Mouse (Mus musculus) stomach, embryonic 15.5 days (tissue): ENCODE measurements at regions not wholly inside any gene's neighbourhood (a gene's known extent, or its start where the extent isn't known, plus 50 kb on each side); places are given as distances from the start of the nearest gene placed in this dataset.

Experiments used
- ATAC-seq: fragments of 200-750 bp; cut with Nextera tagmentation; 2 replicates; pipeline ENCODE4 v1.8.0; 2017; ENCODE audit warnings: low read depth, moderate number of reproducible peaks, moderate TSS enrichment; ENCODE audit not compliant: insufficient read depth, low FRiP score
- H3K27ac ChIP-seq: fragments of 300-500 bp; sonication (generic); 2 replicates; pipeline ENCODE4 v1.5.1; 2015; ENCODE audit warnings: mild to moderate bottlenecking, inconsistent platforms
- H3K27me3 ChIP-seq: fragments of 300-500 bp; sonication (generic); replicated peaks from 2 replicates; pipeline ENCODE4 v1.6.1; 2015; ENCODE audit warnings: inconsistent platforms
- H3K36me3 ChIP-seq: fragments of 300-500 bp; sonication (generic); 2 replicates; pipeline ENCODE4 v1.6.1; 2015; ENCODE audit warnings: inconsistent platforms
- H3K4me1 ChIP-seq: fragments of 300-500 bp; sonication (generic); 2 replicates; pipeline ENCODE4 v1.6.1; 2015; ENCODE audit warnings: inconsistent platforms
- H3K4me2 ChIP-seq: fragments of 300-500 bp; sonication (generic); 2 replicates; pipeline ENCODE4 v1.6.1; 2015; ENCODE audit warnings: mild to moderate bottlenecking, inconsistent platforms
- H3K4me3 ChIP-seq: fragments of 300-500 bp; sonication (generic); replicated peaks from 2 replicates; pipeline ENCODE4 v1.5.1; 2015; ENCODE audit warnings: inconsistent platforms
- H3K9ac ChIP-seq: fragments of 300-500 bp; sonication (generic); 2 replicates; pipeline ENCODE4 v1.6.1; 2015; ENCODE audit warnings: inconsistent platforms
- H3K9me3 ChIP-seq: fragments of 300-500 bp; sonication (generic); 2 replicates; pipeline ENCODE4 v1.6.1; 2016; ENCODE audit warnings: inconsistent platforms
- WGBS: fragments of 180-500 bp; shearing (Covaris S2); methylation state at CpG from one replicate; pipeline ENCODE4 v1.1.7; 2015; 5-methylcytosine and 5-hydroxymethylcytosine counted together

GRCm38 (mm10) chr2:173425754-173426153 is 96.6 kb upstream of the 1700021F07Rik start:
- H3K4me1 ChIP-seq: 0 out of 2 replicates have a peak, but pooled peaks cover 3% of the 10 kb centered on the region
- H3K27me3 ChIP-seq: no peaks in the 10 kb centered on the region
- H3K9me3 ChIP-seq: no peaks in the 10 kb centered on the region
- no peak overlapping the region for H3K4me2 ChIP-seq
- 77% methylated on average over 9 of the region's 9 CpGs for WGBS
- H3K36me3 ChIP-seq: no peaks in the 10 kb centered on the region
- H3K9ac ChIP-seq: no peak overlapping the region
- no peak overlapping the region for H3K27ac ChIP-seq
- ATAC-seq: no peak
- H3K4me3 ChIP-seq: no peak overlapping the region

DNA sequence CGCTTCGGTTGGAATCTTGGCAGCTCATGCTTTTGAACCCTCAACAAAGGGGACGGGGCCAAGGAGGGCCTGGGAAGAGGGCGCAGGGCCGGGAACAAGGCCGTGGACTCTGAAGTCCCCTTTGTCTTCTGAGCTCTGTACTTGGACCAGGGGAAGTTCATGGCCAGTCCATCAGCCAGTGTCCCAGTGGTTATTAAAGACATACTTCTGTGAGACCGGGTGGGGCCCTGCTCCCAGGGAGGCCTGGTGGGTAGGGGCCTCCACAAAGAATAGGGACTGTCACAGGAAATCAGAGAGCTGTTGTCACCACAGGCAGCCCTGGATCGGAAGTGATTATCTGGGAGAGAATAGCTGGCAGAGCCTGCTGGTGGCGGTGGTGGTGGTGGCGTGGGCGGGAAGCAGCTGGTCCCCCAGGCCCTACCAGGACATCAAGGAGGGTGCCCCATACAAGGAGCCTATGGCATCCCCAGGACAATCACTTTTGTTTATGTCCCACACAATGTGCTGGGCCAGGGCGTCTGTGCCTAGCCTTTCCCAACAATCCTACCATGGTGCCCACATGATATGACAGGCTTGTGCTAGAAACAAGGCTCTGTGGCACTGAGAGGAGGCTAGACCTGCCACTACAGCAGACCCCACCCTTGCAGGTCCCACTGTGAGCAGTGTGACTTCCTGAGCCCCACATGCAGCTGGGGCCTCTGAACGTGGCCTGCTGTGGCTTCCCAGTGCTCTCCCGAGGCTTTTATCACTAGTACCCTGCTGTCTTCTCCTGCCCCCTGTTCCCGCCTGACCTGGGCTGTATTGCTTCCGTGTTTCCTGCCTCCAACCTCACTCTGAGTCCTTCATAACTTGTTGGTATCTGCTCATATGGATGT is 96.0 kb upstream of the 1700021F07Rik start:
- Histone ChIP-seq H3K36me3 (no peaks in the 10 kb centered on the region), H3K4me1 (0 out of 2 replicates have a peak, but pooled peaks cover 3% of the 10 kb centered on the region), H3K9me3 (no peaks in the 10 kb centered on the region), H3K4me2 (no peak overlapping the region), H3K4me3 (no peak overlapping the region), H3K9ac (no peak overlapping the region), H3K27ac (no peak overlapping the region), H3K27me3 (no peaks in the 10 kb centered on the region)
- WGBS: 67% methylated on average over 16 of the region's 16 CpGs
- no peak for ATAC-seq

DNA sequence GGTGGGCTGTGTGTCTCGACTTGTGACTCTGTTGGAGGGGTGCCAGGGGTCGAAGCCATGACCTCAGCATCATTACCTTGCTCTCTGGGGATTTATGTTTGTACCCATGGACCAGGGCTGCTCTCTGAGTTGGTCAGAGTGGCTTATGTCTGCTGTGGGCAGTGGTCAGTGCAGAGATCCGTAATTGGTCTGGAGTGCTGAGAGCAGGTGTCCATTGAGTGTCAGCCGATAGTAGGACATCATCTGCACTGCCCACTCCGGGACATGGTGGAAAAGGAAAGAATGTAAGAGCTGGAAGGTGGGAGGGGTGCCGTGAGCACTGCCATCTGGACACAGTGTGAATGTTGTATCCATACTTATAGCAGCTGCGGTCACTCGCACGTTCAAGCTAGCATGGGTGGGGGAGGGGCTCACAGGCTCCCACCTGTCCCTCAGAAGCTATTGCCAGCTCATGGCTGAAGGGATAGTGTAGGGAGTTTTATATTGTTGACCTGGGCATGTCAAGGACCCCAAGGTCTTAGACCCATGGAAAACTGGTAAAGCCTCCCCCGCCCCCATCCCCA is 94.4 kb upstream of the 1700021F07Rik start:
- WGBS: 58% methylated on average over 10 of the region's 10 CpGs
- no peak overlapping the region for H3K27ac ChIP-seq
- no peak for ATAC-seq

GRCm38 (mm10) chr2:173431841-173432240 is 90.5 kb upstream of the 1700021F07Rik start:
- Histone ChIP-seq H3K27me3 (no peaks in the 10 kb centered on the region), H3K4me2 (no peak overlapping the region), H3K27ac (peak overlapping the region; percentile 50; the same call in 1 of the 2 replicates), H3K4me1 (peaks cover 4% of the 10 kb centered on the region; the same call in 1 of the 2 replicates), H3K9me3 (no peaks in the 10 kb centered on the region), H3K36me3 (no peaks in the 10 kb centered on the region), H3K4me3 (no peak overlapping the region), H3K9ac (no peak overlapping the region)
- no peak for ATAC-seq
- WGBS: 51% methylated on average over 5 of the region's 5 CpGs

More for the DNA sequence above, 94.4 kb upstream of the 1700021F07Rik start:
- H3K27me3 ChIP-seq: no peaks in the 10 kb centered on the region
- H3K4me2 ChIP-seq: no peak overlapping the region
- H3K9ac ChIP-seq: no peak overlapping the region
- H3K4me3 ChIP-seq: no peak overlapping the region
- no peaks in the 10 kb centered on the region for H3K9me3 ChIP-seq
- H3K4me1 ChIP-seq: peaks cover 7% of the 10 kb centered on the region; the same call in 1 of the 2 replicates
- no peaks in the 10 kb centered on the region for H3K36me3 ChIP-seq

DNA sequence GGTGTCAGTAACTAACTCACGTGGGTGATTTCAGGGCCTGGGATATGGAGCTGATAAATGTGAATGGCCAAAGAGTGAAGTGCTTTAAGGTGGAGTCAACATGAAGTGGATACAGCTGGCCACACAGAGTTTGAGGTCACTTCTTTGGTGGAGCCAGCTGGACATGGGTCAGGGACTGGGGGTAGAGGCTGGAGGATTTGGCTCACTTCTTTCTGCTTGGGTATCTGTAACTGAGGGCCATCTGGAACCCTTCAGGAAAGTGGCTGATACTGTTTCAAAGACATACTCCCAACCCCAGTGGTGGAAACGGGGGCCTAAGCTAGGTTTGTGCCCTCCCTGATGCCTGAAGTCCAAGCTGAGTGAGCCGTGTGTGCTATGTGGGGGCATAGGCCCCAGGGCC is 90.1 kb upstream of the 1700021F07Rik start:
- Histone ChIP-seq H3K4me3 (no peak overlapping the region), H3K27ac (peak overlapping the region; percentile 7; the same call in 1 of the 2 replicates), H3K36me3 (no peaks in the 10 kb centered on the region), H3K9ac (no peak overlapping the region), H3K27me3 (no peaks in the 10 kb centered on the region), H3K4me2 (no peak overlapping the region), H3K4me1 (peaks cover 4% of the 10 kb centered on the region; the same call in 1 of the 2 replicates), H3K9me3 (no peaks in the 10 kb centered on the region)
- no peak for ATAC-seq
- WGBS: 46% methylated on average over 3 of the region's 3 CpGs

DNA sequence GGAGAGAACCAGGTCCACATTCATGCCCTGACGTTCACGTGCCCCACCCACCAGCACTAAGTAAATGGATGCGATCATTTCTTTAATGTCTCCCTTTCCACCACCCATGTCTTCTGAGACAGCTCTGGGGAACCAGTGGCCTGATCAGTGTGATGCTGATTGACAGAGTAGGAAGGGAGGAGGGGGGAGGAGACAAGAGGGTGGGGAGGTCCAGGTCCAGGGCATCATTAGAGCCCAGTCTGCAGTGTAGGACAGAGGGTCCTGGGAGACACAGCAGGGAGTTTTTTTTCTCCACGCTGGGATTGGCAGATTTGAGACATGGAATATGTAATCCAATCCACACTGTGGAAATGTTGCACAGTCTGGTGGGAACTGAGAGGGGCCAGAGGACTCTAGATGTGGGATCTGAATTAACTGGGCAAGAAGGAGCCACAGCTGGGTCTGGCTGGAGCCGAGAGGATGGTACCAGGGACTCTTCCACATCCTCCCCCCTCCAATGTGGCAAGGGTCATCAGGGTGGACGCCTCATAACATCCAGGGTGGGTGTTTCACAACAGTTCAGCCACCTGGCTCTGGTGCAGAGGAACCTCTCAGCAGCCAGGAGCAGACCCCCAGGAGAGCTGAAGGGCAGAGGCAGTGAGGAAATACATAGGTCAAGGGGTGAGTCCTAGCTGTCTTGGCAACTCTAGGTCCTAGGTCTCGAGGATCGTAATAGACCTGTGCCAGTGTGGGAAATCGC is 89.3 kb upstream of the 1700021F07Rik start:
- H3K27ac ChIP-seq: no peak overlapping the region

GRCm38 (mm10) chr2:173436580-173436979 is 85.8 kb upstream of the 1700021F07Rik start:
- no peaks in the 10 kb centered on the region for H3K36me3 ChIP-seq
- peaks cover 4% of the 10 kb centered on the region; the same call in 1 of the 2 replicates for H3K4me1 ChIP-seq
- WGBS: 73% methylated on average over 3 of the region's 3 CpGs
- no peak overlapping the region for H3K4me2 ChIP-seq
- no peak overlapping the region for H3K27ac ChIP-seq
- H3K27me3 ChIP-seq: no peaks in the 10 kb centered on the region
- ATAC-seq: no peak
- H3K9ac ChIP-seq: no peak overlapping the region
- H3K4me3 ChIP-seq: no peak overlapping the region
- H3K9me3 ChIP-seq: no peaks in the 10 kb centered on the region

More for the DNA sequence above, 89.3 kb upstream of the 1700021F07Rik start:
- Histone ChIP-seq H3K4me3 (no peak overlapping the region), H3K9ac (no peak overlapping the region), H3K27me3 (no peaks in the 10 kb centered on the region), H3K4me2 (no peak overlapping the region), H3K9me3 (no peaks in the 10 kb centered on the region), H3K36me3 (no peaks in the 10 kb centered on the region), H3K4me1 (peaks cover 4% of the 10 kb centered on the region; the same call in 1 of the 2 replicates)
- WGBS: 85% methylated on average over 9 of the region's 9 CpGs
- no peak for ATAC-seq

- no peak overlapping the region for H3K4me2 ChIP-seq
- no peaks in the 10 kb centered on the region for H3K9me3 ChIP-seq
- H3K4me3 ChIP-seq: no peak overlapping the region
- H3K27ac ChIP-seq: peak overlapping the region; percentile 35; the same call in 1 of the 2 replicates
- ATAC-seq: no peak
- WGBS: 55% methylated on average over 9 of the region's 9 CpGs
- no peaks in the 10 kb centered on the region for H3K4me1 ChIP-seq
- no peak overlapping the region for H3K9ac ChIP-seq
- no peaks in the 10 kb centered on the region for H3K36me3 ChIP-seq
- no peaks in the 10 kb centered on the region for H3K27me3 ChIP-seq
These were observed 83.4 kb upstream of the 1700021F07Rik start for GRCm38 (mm10) chr2:173439031-173439430.

GRCm38 (mm10) chr2:173442056-173442455 is 80.3 kb upstream of the 1700021F07Rik start:
- no peaks in the 10 kb centered on the region for H3K36me3 ChIP-seq
- 78% methylated on average over 11 of the region's 11 CpGs for WGBS
- H3K27ac ChIP-seq: no peak overlapping the region
- no peak overlapping the region for H3K9ac ChIP-seq
- no peaks in the 10 kb centered on the region for H3K27me3 ChIP-seq
- no peak for ATAC-seq
- no peak overlapping the region for H3K4me2 ChIP-seq
- H3K4me1 ChIP-seq: no peaks in the 10 kb centered on the region
- no peaks in the 10 kb centered on the region for H3K9me3 ChIP-seq
- H3K4me3 ChIP-seq: no peak overlapping the region

GRCm38 (mm10) chr2:173443262-173443661 is 79.1 kb upstream of the 1700021F07Rik start:
- no peaks in the 10 kb centered on the region for H3K4me1 ChIP-seq
- H3K36me3 ChIP-seq: no peaks in the 10 kb centered on the region
- H3K27ac ChIP-seq: no peak overlapping the region
- ATAC-seq: no peak
- no peak overlapping the region for H3K4me3 ChIP-seq
- H3K9me3 ChIP-seq: no peaks in the 10 kb centered on the region
- H3K27me3 ChIP-seq: no peaks in the 10 kb centered on the region
- 65% methylated on average over 10 of the region's 10 CpGs for WGBS
- no peak overlapping the region for H3K4me2 ChIP-seq
- H3K9ac ChIP-seq: no peak overlapping the region

DNA sequence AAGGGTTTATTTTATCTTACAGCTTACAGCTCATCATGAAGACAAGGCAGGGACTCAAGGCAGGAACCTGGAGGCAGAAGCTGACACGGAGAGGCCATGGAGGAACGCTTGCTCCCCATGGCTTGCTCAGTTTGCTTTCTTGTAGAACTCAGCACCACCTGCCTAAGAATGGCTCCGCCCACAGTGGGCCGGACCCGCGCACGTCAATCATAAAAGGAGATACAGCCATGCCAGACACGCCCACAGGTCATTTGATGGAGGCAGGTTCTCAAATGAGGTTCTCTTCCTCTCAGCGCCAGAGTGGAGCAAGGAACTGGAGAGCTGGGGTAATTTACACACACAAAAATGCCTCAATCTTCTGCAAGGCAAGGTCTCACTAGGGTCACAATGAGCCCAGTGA is 78.0 kb upstream of the 1700021F07Rik start:
- H3K4me1 ChIP-seq: no peaks in the 10 kb centered on the region
- H3K27me3 ChIP-seq: no peaks in the 10 kb centered on the region
- H3K9ac ChIP-seq: no peak overlapping the region
- H3K9me3 ChIP-seq: no peaks in the 10 kb centered on the region
- ATAC-seq: no peak
- H3K27ac ChIP-seq: no peak overlapping the region
- WGBS: 83% methylated on average over 9 of the region's 9 CpGs
- H3K4me3 ChIP-seq: no peak overlapping the region
- H3K36me3 ChIP-seq: no peaks in the 10 kb centered on the region
- H3K4me2 ChIP-seq: no peak overlapping the region

DNA sequence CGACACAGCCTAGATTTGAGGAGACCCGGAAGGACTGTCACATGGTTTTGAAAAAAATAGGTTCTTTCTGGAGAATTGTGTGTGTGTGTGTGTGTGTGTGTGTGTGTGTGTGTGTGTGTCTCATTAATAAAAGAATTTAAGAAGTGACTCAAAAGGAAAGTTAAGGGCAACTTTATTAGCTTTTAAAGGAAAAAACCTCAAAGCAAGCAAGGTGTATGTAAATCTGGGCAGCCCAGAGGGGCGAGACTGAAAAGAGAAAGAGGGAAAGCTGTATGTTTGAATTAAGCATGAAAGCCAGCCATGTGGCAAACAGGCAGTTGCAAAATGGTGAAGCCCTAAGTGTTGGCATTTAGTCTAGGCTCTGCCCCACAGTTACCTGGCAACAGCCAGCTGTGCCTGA is 77.3 kb upstream of the 1700021F07Rik start:
- H3K27ac ChIP-seq: no peak overlapping the region
- no peaks in the 10 kb centered on the region for H3K9me3 ChIP-seq
- H3K4me1 ChIP-seq: no peaks in the 10 kb centered on the region
- WGBS: 88% methylated on average over 3 of the region's 3 CpGs
- no peaks in the 10 kb centered on the region for H3K36me3 ChIP-seq
- H3K4me2 ChIP-seq: no peak overlapping the region
- H3K9ac ChIP-seq: no peak overlapping the region
- ATAC-seq: no peak
- H3K27me3 ChIP-seq: no peaks in the 10 kb centered on the region
- no peak overlapping the region for H3K4me3 ChIP-seq
